13 mouse cellular contexts compared by ENCODE assay signal in genomic region chr13:37912591-37913467, GRCm38 (mm10).
DNase-seq lines count a peak whose midpoint lies in the region; ATAC-seq and TF ChIP-seq lines count a peak whose summit lies in the region.
"Had no signal": no experiment of that assay in that cellular context is flagged by ENCODE, and none has a peak within 500 bp of the region (broad histone marks: within the 10 kb centered on the region; RNA-seq: fewer than 3 reads in every experiment).

No protein-coding gene starts in this region.

- no peak overlapping the region; the same call in 1 of the 2 replicates for H3K9ac ChIP-seq in heart, embryonic 12.5 days
- no peak overlapping the region for H3K9ac ChIP-seq in intestine, embryonic 16.5 days (ENCODE audit: low read depth, low read length)
- no peak overlapping the region for H3K9ac ChIP-seq in forebrain, postnatal 0 days
- H3K9ac ChIP-seq: forebrain, embryonic 13.5 days; hindbrain, embryonic 14.5 days; limb, embryonic 15.5 days had no signal

- H3K4me1 ChIP-seq in heart, embryonic 12.5 days (replicated peaks), result peaks cover 36% of the 10 kb centered on the region
- H3K4me1 ChIP-seq in intestine, embryonic 16.5 days (ENCODE audit: control insufficient read depth, insufficient read depth, low read length), result peaks cover 22% of the 10 kb centered on the region
- H3K4me1 ChIP-seq in forebrain, postnatal 0 days (ENCODE audit: insufficient read depth), result no peaks in the 10 kb centered on the region
- H3K4me1 ChIP-seq: forebrain, embryonic 13.5 days had no signal

- H3K4me3 ChIP-seq in heart, embryonic 12.5 days, result no peak overlapping the region
- H3K4me3 ChIP-seq in intestine, embryonic 16.5 days (ENCODE audit: low read length), result no peak overlapping the region
- H3K4me3 ChIP-seq in forebrain, postnatal 0 days (ENCODE audit: low read depth, low read length), result no peak overlapping the region
- H3K4me3 ChIP-seq: forebrain, embryonic 13.5 days; limb, embryonic 15.5 days had no signal

- peak overlapping the region; percentile 18; the same call in 1 of the 2 replicates for H3K27ac ChIP-seq in heart, embryonic 12.5 days (ENCODE audit: poor library complexity, severe bottlenecking)
- peak overlapping the region; percentile 67 for H3K27ac ChIP-seq in intestine, embryonic 16.5 days (ENCODE audit: low read length)
- H3K27ac ChIP-seq in forebrain, postnatal 0 days (ENCODE audit: low read depth, low read length), result no peak overlapping the region
- H3K27ac ChIP-seq: forebrain, embryonic 13.5 days; hindbrain, embryonic 14.5 days; limb, embryonic 15.5 days had no signal

- DNase-seq in heart, postnatal 4 days, result no peak
- DNase-seq in ZHBTc4 (ENCODE audit: low read depth, low spot score), result peak; percentile 77
- DNase-seq in mesoderm, embryonic 11.5 days (ENCODE audit: low read depth, low spot score), result peak; percentile 39
- no peak for DNase-seq in forebrain, postnatal 0 days
- DNase-seq: cerebellum, postnatal 36 days had no signal

- WGBS in heart, embryonic 12.5 days, result 29% methylated on average over 12 of the region's 12 CpGs
- 49% methylated on average over 12 of the region's 12 CpGs for WGBS in intestine, embryonic 16.5 days
- 56% methylated on average over 12 of the region's 12 CpGs for WGBS in forebrain, postnatal 0 days

- no peaks in the 10 kb centered on the region for H3K27me3 ChIP-seq in heart, embryonic 12.5 days (replicated peaks)
- H3K27me3 ChIP-seq in intestine, embryonic 16.5 days (replicated peaks; ENCODE audit: control insufficient read depth, insufficient read depth, low read length), result no peaks in the 10 kb centered on the region
- no peaks in the 10 kb centered on the region for H3K27me3 ChIP-seq in forebrain, postnatal 0 days (ENCODE audit: insufficient read depth, low read length)
- H3K27me3 ChIP-seq: forebrain, embryonic 13.5 days; limb, embryonic 15.5 days had no signal

- H3K9me3 ChIP-seq in heart, embryonic 12.5 days (replicated peaks), result no peaks in the 10 kb centered on the region
- no peaks in the 10 kb centered on the region for H3K9me3 ChIP-seq in intestine, embryonic 16.5 days (ENCODE audit: control insufficient read depth, low read length)
- no peaks in the 10 kb centered on the region for H3K9me3 ChIP-seq in forebrain, postnatal 0 days (ENCODE audit: low read length)
- H3K9me3 ChIP-seq: forebrain, embryonic 13.5 days; limb, embryonic 15.5 days had no signal

- peaks cover 55% of the 10 kb centered on the region for H3K36me3 ChIP-seq in heart, embryonic 12.5 days
- peaks cover 9% of the 10 kb centered on the region; the same call in 1 of the 2 replicates for H3K36me3 ChIP-seq in intestine, embryonic 16.5 days (ENCODE audit: control insufficient read depth, insufficient read depth, low read length)
- no peaks in the 10 kb centered on the region for H3K36me3 ChIP-seq in forebrain, postnatal 0 days (ENCODE audit: insufficient read depth)

- H3K4me2 ChIP-seq in heart, embryonic 12.5 days, result no peak overlapping the region; the same call in 1 of the 2 replicates
- H3K4me2 ChIP-seq in intestine, embryonic 16.5 days (ENCODE audit: low read depth, low read length), result no peak overlapping the region
- no peak overlapping the region for H3K4me2 ChIP-seq in forebrain, postnatal 0 days (ENCODE audit: low read depth)
- H3K4me2 ChIP-seq: forebrain, embryonic 13.5 days; hindbrain, embryonic 14.5 days; limb, embryonic 15.5 days had no signal

- ATAC-seq in heart, embryonic 12.5 days (ENCODE audit: insufficient number of reproducible peaks, low FRiP score), result peak; percentile 33; the same call in 1 of the 2 replicates
- ATAC-seq in intestine, embryonic 16.5 days, result peak; percentile 85
- no peak for ATAC-seq in forebrain, postnatal 0 days
- ATAC-seq in erythroid progenitor cell, adult 5-6 weeks (replicated peaks; ENCODE audit: low FRiP score, poor library complexity, severe bottlenecking), result no peak
- no peak; the same call in 1 of the 2 replicates for ATAC-seq in erythroblast, adult 5-6 weeks (replicated peaks; ENCODE audit: low FRiP score, poor library complexity, severe bottlenecking)
- ATAC-seq: CD4-positive, CD25-positive, alpha-beta regulatory T cell, adult 4 months; forebrain, embryonic 13.5 days had no signal

- TF ChIP-seq CTCF in forebrain, postnatal 0 days (IDR thresholded peaks at IDR 0.05; ENCODE audit: low read depth), result no peak

Comparison
In these comparisons a context has a peak if more than half of its experiments do, and no peak if none do; other contexts are left out.
1. ATAC-seq: peak in heart, embryonic 12.5 days (single experiment) and intestine, embryonic 16.5 days (single experiment); none in forebrain, postnatal 0 days (single experiment), erythroid progenitor cell, adult 5-6 weeks (single experiment) and erythroblast, adult 5-6 weeks (single experiment).
2. DNase-seq: peak in ZHBTc4 (single experiment) and mesoderm, embryonic 11.5 days (single experiment); none in heart, postnatal 4 days (single experiment) and forebrain, postnatal 0 days (single experiment).